Mouse (Mus musculus) intestine, postnatal 0 days (tissue): ENCODE measurements around the gene Scamp4. TPM values are rescaled to one million over a fixed set of nuclear protein-coding genes. Genes with fewer than 3 reads are reported as not detected.

Experiments used
- ATAC-seq: fragments of 200-750 bp; cut with Nextera tagmentation; 2 replicates; pipeline ENCODE4 v1.8.0; 2017; ENCODE audit warnings: mild to moderate bottlenecking, moderate TSS enrichment, moderate library complexity
- H3K27ac ChIP-seq: fragments of 300-500 bp; sonication (generic); 2 replicates; pipeline ENCODE4 v1.5.1; 2014; ENCODE audit warnings: mild to moderate bottlenecking, low read depth, low read length, moderate library complexity
- H3K27me3 ChIP-seq: fragments of 300-500 bp; sonication (generic); replicated peaks from 2 replicates; pipeline ENCODE4 v1.6.1; 2014; ENCODE audit warnings: low read length, mixed read lengths; ENCODE audit not compliant: control insufficient read depth, insufficient read depth
- H3K36me3 ChIP-seq: fragments of 300-500 bp; sonication (generic); 2 replicates; pipeline ENCODE4 v1.6.1; 2014; ENCODE audit warnings: mild to moderate bottlenecking, moderate library complexity; ENCODE audit not compliant: control insufficient read depth, insufficient read depth
- H3K4me1 ChIP-seq: fragments of 300-500 bp; sonication (generic); replicated peaks from 2 replicates; pipeline ENCODE4 v1.6.1; 2014; ENCODE audit warnings: antibody characterized with exemption, low read length, mixed read lengths; ENCODE audit not compliant: control insufficient read depth, insufficient read depth
- H3K4me2 ChIP-seq: fragments of 300-500 bp; sonication (generic); replicated peaks from 2 replicates; pipeline ENCODE4 v1.6.1; 2014; ENCODE audit warnings: low read depth, mild to moderate bottlenecking, moderate library complexity
- H3K4me3 ChIP-seq: fragments of 300-500 bp; sonication (generic); 2 replicates; pipeline ENCODE4 v1.5.1; 2014; ENCODE audit warnings: low read depth, low read length
- H3K9ac ChIP-seq: fragments of 300-500 bp; sonication (generic); 2 replicates; pipeline ENCODE4 v1.6.1; 2014; ENCODE audit warnings: mild to moderate bottlenecking, low read depth, low read length
- H3K9me3 ChIP-seq: fragments of 300-500 bp; sonication (generic); 2 replicates; pipeline ENCODE4 v1.6.1; 2016; ENCODE audit warnings: mixed run types; ENCODE audit not compliant: control insufficient read depth
- CTCF ChIP-seq: sonication (generic); IDR thresholded peaks from 2 replicates; pipeline ENCODE4 v1.5.1; 2016; ENCODE audit warnings: low read depth, mild to moderate bottlenecking, control low read depth, antibody characterized with exemption, moderate library complexity
- WGBS: fragments of 180-500 bp; shearing (Covaris S2); extraction: QIAGEN DNeasy Blood & Tissue Kit; methylation state at CpG from one replicate; pipeline ENCODE4 v1.1.7; 2014; 5-methylcytosine and 5-hydroxymethylcytosine counted together
- polyA plus RNA-seq: library from polyadenylated mRNA; unstranded; fragments of >200 nt; fragmentation: Nextera tagmentation; extraction: Ambion mirVana; gene quantifications from 2 replicates; pipeline ENCODE4 v1.2.1, GENCODE M21; 2015

The Scamp4 gene
- polyA plus RNA-seq, 1 experiment from 2014 or later = 88.5 TPM

DNA sequence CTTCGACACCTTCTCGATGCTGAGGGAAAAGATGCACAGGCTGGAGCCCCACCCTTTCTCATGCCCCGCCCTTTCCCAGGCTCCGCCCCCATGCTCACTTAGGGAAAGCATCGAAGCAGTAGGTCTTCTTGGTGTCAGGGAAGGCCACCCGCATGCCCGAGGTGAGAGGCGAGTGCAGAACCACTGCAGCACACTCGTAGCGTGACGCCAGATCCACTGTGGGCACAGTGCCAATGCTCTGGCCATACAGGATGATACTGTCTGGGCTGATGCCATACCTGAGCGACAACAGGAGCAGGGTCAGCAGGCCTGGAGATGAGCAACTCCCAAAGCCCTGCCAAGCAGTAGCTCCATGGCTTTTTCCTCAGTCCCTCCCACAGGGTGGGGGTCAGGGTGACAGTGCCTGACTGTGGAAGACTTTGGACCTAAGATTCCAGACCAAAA, 18.6 kb upstream of the Scamp4 start:
- H3K9me3 ChIP-seq = no peaks in the 10 kb centered on the region
- H3K27ac ChIP-seq = no peak overlapping the region
- H3K4me2 ChIP-seq = no peak overlapping the region
- no peak for ATAC-seq
- TF ChIP-seq CTCF = no peak
- no peak overlapping the region for H3K4me3 ChIP-seq
- H3K4me1 ChIP-seq = peaks cover 9% of the 10 kb centered on the region; the same call in 1 of the 2 replicates
- WGBS = 51% methylated on average over 12 of the region's 12 CpGs
- H3K9ac ChIP-seq = no peak overlapping the region
- H3K36me3 ChIP-seq = peaks cover 41% of the 10 kb centered on the region; the same call in 1 of the 2 replicates
- H3K27me3 ChIP-seq = no peaks in the 10 kb centered on the region

DNA sequence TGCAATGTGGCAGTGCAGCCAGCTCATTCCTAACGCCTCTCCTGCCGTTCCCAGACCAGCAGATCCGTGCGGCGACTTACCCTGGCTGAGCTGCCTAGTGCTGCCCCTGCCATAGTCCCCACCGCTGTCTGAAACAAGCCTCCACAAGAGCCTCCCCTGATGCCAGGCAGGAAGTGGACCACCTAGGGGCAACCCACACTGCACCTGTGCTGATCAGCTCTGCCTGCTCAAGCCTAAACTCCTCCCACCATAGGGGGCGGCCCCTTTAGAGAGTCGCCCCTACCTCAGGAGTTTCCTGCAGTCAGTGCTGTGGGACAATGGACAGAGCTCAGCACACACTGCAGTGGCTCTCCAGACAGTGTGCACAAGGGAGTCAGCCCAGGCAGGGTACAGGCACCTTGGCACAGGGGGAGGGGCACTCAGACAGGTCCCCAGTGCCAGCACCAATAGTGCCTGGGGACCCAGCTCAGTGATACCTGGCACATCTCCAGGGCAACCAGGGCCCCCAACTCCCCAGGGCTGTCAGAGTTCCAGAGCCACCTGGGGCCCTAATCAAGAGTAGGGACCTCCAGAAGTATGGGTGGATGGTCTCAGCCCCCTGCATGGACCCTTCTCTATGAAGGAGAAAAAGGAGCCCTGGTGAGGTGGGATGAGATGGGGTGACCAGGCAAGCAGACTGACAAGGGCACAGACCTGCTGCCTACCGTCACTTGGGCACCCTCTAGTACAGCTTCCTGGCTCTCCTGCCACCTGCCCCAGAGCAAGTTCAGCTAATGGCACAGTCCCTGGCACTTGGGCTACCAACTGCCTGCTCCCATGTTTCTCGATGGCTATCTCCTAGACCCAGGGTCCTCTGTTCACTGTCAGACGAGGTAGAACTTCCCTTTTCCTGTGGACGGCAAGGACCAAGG, 17.8 kb upstream of the Scamp4 start:
- no peak for ATAC-seq
- no peaks in the 10 kb centered on the region for H3K9me3 ChIP-seq
- H3K36me3 ChIP-seq = peaks cover 41% of the 10 kb centered on the region; the same call in 1 of the 2 replicates
- H3K4me3 ChIP-seq = no peak overlapping the region
- WGBS = 66% methylated on average over 12 of the region's 12 CpGs
- TF ChIP-seq CTCF = no peak
- H3K4me1 ChIP-seq = peaks cover 9% of the 10 kb centered on the region; the same call in 1 of the 2 replicates
- H3K27ac ChIP-seq = peak overlapping the region; percentile 28
- no peak overlapping the region for H3K9ac ChIP-seq
- peak overlapping the region; percentile 32; the same call in 1 of the 2 replicates for H3K4me2 ChIP-seq
- H3K27me3 ChIP-seq = no peaks in the 10 kb centered on the region

DNA sequence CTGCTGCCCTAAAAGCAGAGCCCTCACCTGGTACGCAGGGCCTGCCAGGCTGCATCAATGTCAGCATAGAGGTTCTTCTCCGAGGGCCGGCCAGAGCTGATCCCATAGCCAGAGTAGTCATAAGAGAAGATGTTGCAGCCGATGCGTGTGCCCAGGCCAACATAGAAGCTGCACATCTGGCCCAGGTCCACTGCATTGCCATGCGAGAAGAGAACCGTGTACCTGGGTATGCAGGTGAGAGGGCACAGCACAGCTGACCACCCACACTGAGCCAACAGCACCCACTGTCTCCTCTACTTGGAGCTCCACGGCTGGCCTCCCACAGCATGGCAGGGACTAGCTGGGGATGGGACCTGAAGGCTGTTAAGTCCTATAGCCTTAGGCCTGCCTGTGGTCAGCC, 17.1 kb upstream of the Scamp4 start:
- peak overlapping the region; percentile 32 for H3K4me2 ChIP-seq
- no peaks in the 10 kb centered on the region for H3K9me3 ChIP-seq
- ATAC-seq = no peak
- no peaks in the 10 kb centered on the region for H3K27me3 ChIP-seq
- H3K27ac ChIP-seq = no peak overlapping the region; the same call in 1 of the 2 replicates
- no peak overlapping the region for H3K9ac ChIP-seq
- H3K4me3 ChIP-seq = no peak overlapping the region
- H3K4me1 ChIP-seq = peaks cover 9% of the 10 kb centered on the region; the same call in 1 of the 2 replicates
- peaks cover 41% of the 10 kb centered on the region; the same call in 1 of the 2 replicates for H3K36me3 ChIP-seq
- TF ChIP-seq CTCF = no peak
- WGBS = 91% methylated on average over 8 of the region's 8 CpGs

DNA sequence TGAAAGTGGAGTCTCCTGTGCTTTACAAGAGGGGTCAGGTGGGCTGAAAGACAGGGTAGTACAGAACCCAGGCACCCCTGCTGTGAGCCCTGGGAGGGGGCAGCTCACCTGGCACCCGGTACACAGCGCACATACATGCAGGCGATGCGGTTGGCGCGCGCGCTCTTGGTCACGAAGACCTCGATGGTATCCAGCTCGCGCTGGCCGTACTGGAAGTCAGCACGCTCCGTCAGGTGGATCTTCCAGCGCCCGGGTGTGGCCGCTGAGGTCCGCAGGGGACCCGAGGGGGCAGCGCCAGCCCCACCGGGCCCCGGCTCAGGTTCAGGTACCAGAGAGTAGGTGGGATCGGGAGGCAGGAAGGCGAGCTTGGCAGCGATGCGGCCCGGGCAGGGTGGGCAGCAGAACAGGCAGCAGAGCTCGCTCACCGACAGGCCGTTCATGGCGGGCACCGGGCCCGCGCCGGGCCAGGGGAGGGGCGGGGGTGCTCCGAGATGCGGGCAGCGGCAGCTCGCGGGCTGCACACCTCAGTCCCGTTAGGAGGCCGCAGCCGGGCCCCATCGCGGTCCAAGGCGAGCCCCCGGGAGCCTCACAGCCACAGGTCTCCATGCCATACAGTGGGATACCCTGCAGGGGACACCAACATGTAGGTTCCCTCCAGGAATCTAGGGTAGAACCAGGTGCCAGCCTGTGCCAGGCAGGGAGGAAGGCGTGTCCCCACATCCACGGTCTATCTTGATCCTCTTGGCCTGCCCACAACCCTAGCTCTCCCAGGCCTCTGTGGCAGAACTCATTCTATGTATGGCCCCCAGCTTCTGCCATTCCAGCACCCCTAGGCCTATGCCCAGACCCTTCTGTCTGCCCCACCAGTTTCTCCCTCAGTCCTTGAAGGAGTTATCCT, 16.0 kb upstream of the Scamp4 start:
- peaks cover 41% of the 10 kb centered on the region; the same call in 1 of the 2 replicates for H3K36me3 ChIP-seq
- H3K9me3 ChIP-seq = no peaks in the 10 kb centered on the region
- no peak overlapping the region for H3K4me3 ChIP-seq
- no peak for ATAC-seq
- peak overlapping the region; percentile 32 for H3K4me2 ChIP-seq
- TF ChIP-seq CTCF = no peak
- peak overlapping the region; percentile 34; the same call in 1 of the 2 replicates for H3K9ac ChIP-seq
- peaks cover 9% of the 10 kb centered on the region; the same call in 1 of the 2 replicates for H3K4me1 ChIP-seq
- WGBS = 88% methylated on average over 40 of the region's 51 CpGs
- H3K27me3 ChIP-seq = no peaks in the 10 kb centered on the region
- H3K27ac ChIP-seq = peak overlapping the region; percentile 60

DNA sequence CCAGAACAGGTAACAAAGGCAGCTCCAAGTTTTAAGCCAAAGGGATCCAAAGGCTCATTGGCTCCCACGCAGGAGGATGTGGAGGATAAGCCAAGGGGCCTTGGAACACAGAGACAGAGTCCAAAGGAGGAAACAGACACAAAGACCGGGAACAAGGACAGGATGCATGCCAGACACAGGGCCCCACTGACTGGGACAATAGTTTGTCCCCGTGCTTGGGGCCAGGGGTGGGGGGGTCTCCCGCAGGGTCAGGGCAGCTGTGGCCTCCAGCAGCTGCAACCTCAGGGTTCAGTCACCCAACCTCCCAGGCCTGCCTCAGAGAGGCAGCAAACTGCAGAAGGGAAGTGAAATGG, 15.4 kb upstream of the Scamp4 start:
- peak; percentile 9; the same call in 1 of the 2 replicates for ATAC-seq
- TF ChIP-seq CTCF = no peak
- H3K27me3 ChIP-seq = no peaks in the 10 kb centered on the region
- H3K4me2 ChIP-seq = peak overlapping the region; percentile 32; the same call in 1 of the 2 replicates
- no peak overlapping the region for H3K9ac ChIP-seq
- no peak overlapping the region for H3K4me3 ChIP-seq
- 32% methylated on average over 4 of the region's 4 CpGs for WGBS
- peaks cover 9% of the 10 kb centered on the region; the same call in 1 of the 2 replicates for H3K4me1 ChIP-seq
- peak overlapping the region; percentile 60 for H3K27ac ChIP-seq
- peaks cover 38% of the 10 kb centered on the region; the same call in 1 of the 2 replicates for H3K36me3 ChIP-seq
- no peaks in the 10 kb centered on the region for H3K9me3 ChIP-seq
